Mouse (Mus musculus) small intestine, adult 2 months (tissue): ENCODE measurements around the gene Kcnj3.

Experiments used
- CTCF ChIP-seq: fragments of 200-500 bp; IDR thresholded peaks from 2 replicates; pipeline ENCODE4 v1.5.1; 2012; ENCODE audit warnings: low read depth, mild to moderate bottlenecking, control low read depth, inconsistent platforms, low read length, moderate library complexity, mixed read lengths; ENCODE audit not compliant: insufficient replicate concordance, insufficient read length; ENCODE audit errors: extremely low read depth
- POLR2A ChIP-seq: fragments of 200-500 bp; IDR thresholded peaks from 2 replicates; pipeline ENCODE4 v1.6.1; 2012; ENCODE audit warnings: low read depth, mild to moderate bottlenecking, control low read depth, inconsistent platforms, low read length, moderate library complexity

- TF ChIP-seq CTCF (no peak), POLR2A (no peak)
Observed at GRCm38 (mm10) chr2:55505712-55506111, 69.9 kb downstream of the Kcnj3 start.
